Mouse (Mus musculus): ENCODE measurements around the gene Med7.
"Not testable (repeated sequence)": the region's sequence is repeated elsewhere in the genome, so short reads cannot be mapped to it uniquely, and the experiment has no call there.

The Med7 gene

GRCm38 (mm10) chr11:46436760-46437458 lies at the start of gene Med7:
Gene Med7, plus strand, starts transcription at chr11:46436925.
- peak; percentile 98 for DNase-seq

- DNase-seq, result no peak
These were observed 49.7 kb upstream of the Med7 start for GRCm38 (mm10) chr11:46387061-46387460.

GRCm38 (mm10) chr11:46388438-46388837 lies 48.3 kb upstream of the Med7 start:
- no peak for DNase-seq

- no peak for DNase-seq
These were observed 47.2 kb upstream of the Med7 start, which contains the start of gene Itk for GRCm38 (mm10) chr11:46389336-46390117. Gene Itk, minus strand, starts transcription at chr11:46389515.

GRCm38 (mm10) chr11:46390621-46391020 lies 46.1 kb upstream of the Med7 start:
- DNase-seq, result no peak

- no peak for DNase-seq
These were observed 43.8 kb upstream of the Med7 start for GRCm38 (mm10) chr11:46392890-46393289.

- DNase-seq, result no peak
These were observed 43.3 kb upstream of the Med7 start for GRCm38 (mm10) chr11:46393413-46393812.

- DNase-seq, result no peak
These were observed 41.6 kb upstream of the Med7 start for GRCm38 (mm10) chr11:46395088-46395487.

- no peak for DNase-seq
These were observed 41.0 kb upstream of the Med7 start for GRCm38 (mm10) chr11:46395698-46396097.

GRCm38 (mm10) chr11:46396167-46396859 lies 40.4 kb upstream of the Med7 start, which contains the start of gene Fam71b:
Gene Fam71b, plus strand, starts transcription at chr11:46396559.
- no peak for DNase-seq

- no peak for DNase-seq
These were observed 39.9 kb upstream of the Med7 start for GRCm38 (mm10) chr11:46396860-46397179.

- DNase-seq, result no peak
These were observed 38.8 kb upstream of the Med7 start for GRCm38 (mm10) chr11:46397900-46398299.

GRCm38 (mm10) chr11:46398473-46398872 lies 38.3 kb upstream of the Med7 start:
- DNase-seq, result no peak

GRCm38 (mm10) chr11:46398933-46399383 lies 37.8 kb upstream of the Med7 start:
- no peak for DNase-seq

GRCm38 (mm10) chr11:46401555-46401954 lies 35.2 kb upstream of the Med7 start:
- DNase-seq, result no peak

GRCm38 (mm10) chr11:46404986-46405385 lies 31.7 kb upstream of the Med7 start:
- DNase-seq, result no peak

- no peak for DNase-seq
These were observed 30.0 kb upstream of the Med7 start for GRCm38 (mm10) chr11:46406721-46407120.

GRCm38 (mm10) chr11:46410018-46410563 lies 26.6 kb upstream of the Med7 start:
- no peak for DNase-seq

- no peak for DNase-seq
These were observed 18.3 kb upstream of the Med7 start for GRCm38 (mm10) chr11:46418438-46418837.

GRCm38 (mm10) chr11:46418860-46419259 lies 17.9 kb upstream of the Med7 start:
- no peak for DNase-seq

GRCm38 (mm10) chr11:46421086-46421888 lies 15.4 kb upstream of the Med7 start:
- no peak for DNase-seq

- not testable (repeated sequence) for DNase-seq
These were observed 8.6 kb upstream of the Med7 start for GRCm38 (mm10) chr11:46428131-46428530.
